Mouse (Mus musculus): ENCODE data around the gene Cyp2d22. TPM values are rescaled to one million over a fixed set of nuclear protein-coding genes. Genes with fewer than 3 reads are reported as not detected.
A peak's percentile ranks its signal among the peaks of the same experiment; 100 is the strongest.

The Cyp2d22 gene
- polyA plus RNA-seq, 1 experiment from 2014 or later = 14.9 TPM

- Histone ChIP-seq H3K9ac (ENCODE audit: low read depth, low read length) (peak overlapping the region; percentile 24; the same call in 1 of the 2 replicates), H3K4me3 (ENCODE audit: low read length) (peak overlapping the region; percentile 22; the same call in 1 of the 2 replicates), H3K4me2 (ENCODE audit: low read depth, low read length) (peak overlapping the region; percentile 60), H3K27me3 (replicated peaks; ENCODE audit: control insufficient read depth, insufficient read depth, low read length) (no peaks in the 10 kb centered on the region; the same call in 1 of the 2 replicates), H3K4me1 (ENCODE audit: control insufficient read depth, insufficient read depth, low read length) (peaks cover 27% of the 10 kb centered on the region), H3K9me3 (ENCODE audit: control insufficient read depth, low read length) (no peaks in the 10 kb centered on the region), H3K36me3 (ENCODE audit: control insufficient read depth, insufficient read depth, low read length) (no peaks in the 10 kb centered on the region), H3K27ac (ENCODE audit: low read length) (peak overlapping the region; percentile 83)
- no peak for ATAC-seq
- 40% methylated on average over 15 of the region's 15 CpGs for WGBS
These were observed 1.5 kb downstream of the Cyp2d22 start for GRCm38 (mm10) chr15:82378261-82379180.

GRCm38 (mm10) chr15:82377701-82378100 is 2.4 kb downstream of the Cyp2d22 start:
- H3K4me2 ChIP-seq (ENCODE audit: low read depth, low read length) = no peak overlapping the region
- H3K4me3 ChIP-seq (ENCODE audit: low read length) = no peak overlapping the region
- no peaks in the 10 kb centered on the region for H3K36me3 ChIP-seq (ENCODE audit: control insufficient read depth, insufficient read depth, low read length)
- H3K27me3 ChIP-seq (replicated peaks; ENCODE audit: control insufficient read depth, insufficient read depth, low read length) = no peaks in the 10 kb centered on the region; the same call in 1 of the 2 replicates
- no peak overlapping the region for H3K27ac ChIP-seq (ENCODE audit: low read length)
- H3K9ac ChIP-seq (ENCODE audit: low read depth, low read length) = 0 out of 2 replicates have a peak overlapping the region, but pooled peaks have one; percentile 29
- WGBS = 74% methylated on average over 5 of the region's 5 CpGs
- H3K9me3 ChIP-seq (ENCODE audit: control insufficient read depth, low read length) = no peaks in the 10 kb centered on the region
- ATAC-seq = no peak
- H3K4me1 ChIP-seq (ENCODE audit: control insufficient read depth, insufficient read depth, low read length) = peaks cover 27% of the 10 kb centered on the region

- no peaks in the 10 kb centered on the region; the same call in 1 of the 2 replicates for H3K27me3 ChIP-seq (replicated peaks; ENCODE audit: control insufficient read depth, insufficient read depth, low read length)
- H3K4me3 ChIP-seq (ENCODE audit: low read length) = no peak overlapping the region
- H3K4me2 ChIP-seq (ENCODE audit: low read depth, low read length) = no peak overlapping the region
- H3K9me3 ChIP-seq (ENCODE audit: control insufficient read depth, low read length) = no peaks in the 10 kb centered on the region
- 67% methylated on average over 17 of the region's 17 CpGs for WGBS
- no peaks in the 10 kb centered on the region for H3K36me3 ChIP-seq (ENCODE audit: control insufficient read depth, insufficient read depth, low read length)
- 0 out of 2 replicates have a peak overlapping the region, but pooled peaks have one; percentile 11 for H3K9ac ChIP-seq (ENCODE audit: low read depth, low read length)
- ATAC-seq = no peak
- H3K4me1 ChIP-seq (ENCODE audit: control insufficient read depth, insufficient read depth, low read length) = peaks cover 27% of the 10 kb centered on the region
- H3K27ac ChIP-seq (ENCODE audit: low read length) = peak overlapping the region; percentile 43
These were observed 3.5 kb downstream of the Cyp2d22 start for GRCm38 (mm10) chr15:82376393-82377138.

- no peak for ATAC-seq
- 85% methylated on average over 9 of the region's 9 CpGs for WGBS
- Histone ChIP-seq H3K4me2 (ENCODE audit: low read depth, low read length) (no peak overlapping the region), H3K9me3 (ENCODE audit: control insufficient read depth, low read length) (no peaks in the 10 kb centered on the region), H3K27me3 (replicated peaks; ENCODE audit: control insufficient read depth, insufficient read depth, low read length) (no peaks in the 10 kb centered on the region; the same call in 1 of the 2 replicates), H3K4me1 (ENCODE audit: control insufficient read depth, insufficient read depth, low read length) (peaks cover 26% of the 10 kb centered on the region), H3K27ac (ENCODE audit: low read length) (no peak overlapping the region), H3K9ac (ENCODE audit: low read depth, low read length) (no peak overlapping the region), H3K36me3 (ENCODE audit: control insufficient read depth, insufficient read depth, low read length) (no peaks in the 10 kb centered on the region), H3K4me3 (ENCODE audit: low read length) (no peak overlapping the region)
These were observed 4.2 kb downstream of the Cyp2d22 start for GRCm38 (mm10) chr15:82375855-82376254.

- no peaks in the 10 kb centered on the region; the same call in 1 of the 2 replicates for H3K27me3 ChIP-seq (replicated peaks; ENCODE audit: control insufficient read depth, insufficient read depth, low read length)
- no peak overlapping the region for H3K27ac ChIP-seq (ENCODE audit: low read length)
- WGBS = 88% methylated on average over 5 of the region's 5 CpGs
These were observed 5.6 kb downstream of the Cyp2d22 start for GRCm38 (mm10) chr15:82374437-82374836.

GRCm38 (mm10) chr15:82372991-82373390 is 7.1 kb downstream of the Cyp2d22 start:
- Histone ChIP-seq H3K27me3 (replicated peaks; ENCODE audit: control insufficient read depth, insufficient read depth, low read length) (no peaks in the 10 kb centered on the region; the same call in 1 of the 2 replicates), H3K9me3 (ENCODE audit: control insufficient read depth, low read length) (no peaks in the 10 kb centered on the region), H3K27ac (ENCODE audit: low read length) (no peak overlapping the region), H3K9ac (ENCODE audit: low read depth, low read length) (no peak overlapping the region), H3K36me3 (ENCODE audit: control insufficient read depth, insufficient read depth, low read length) (no peaks in the 10 kb centered on the region), H3K4me2 (ENCODE audit: low read depth, low read length) (no peak overlapping the region), H3K4me1 (ENCODE audit: control insufficient read depth, insufficient read depth, low read length) (peaks cover 8% of the 10 kb centered on the region), H3K4me3 (ENCODE audit: low read length) (no peak overlapping the region)
- no peak for ATAC-seq
- 84% methylated on average over 5 of the region's 5 CpGs for WGBS

More at GRCm38 (mm10) chr15:82374437-82374836, 5.6 kb downstream of the Cyp2d22 start:
- no peak overlapping the region for H3K4me3 ChIP-seq (ENCODE audit: low read length)
- no peaks in the 10 kb centered on the region for H3K9me3 ChIP-seq (ENCODE audit: control insufficient read depth, low read length)
- ATAC-seq = no peak
- no peaks in the 10 kb centered on the region for H3K36me3 ChIP-seq (ENCODE audit: control insufficient read depth, insufficient read depth, low read length)
- H3K4me1 ChIP-seq (ENCODE audit: control insufficient read depth, insufficient read depth, low read length) = peaks cover 17% of the 10 kb centered on the region
- no peak overlapping the region for H3K9ac ChIP-seq (ENCODE audit: low read depth, low read length)
- no peak overlapping the region for H3K4me2 ChIP-seq (ENCODE audit: low read depth, low read length)

- Histone ChIP-seq H3K4me3 (ENCODE audit: low read length) (no peak overlapping the region), H3K9me3 (ENCODE audit: control insufficient read depth, low read length) (no peaks in the 10 kb centered on the region), H3K9ac (ENCODE audit: low read depth, low read length) (no peak overlapping the region), H3K4me1 (ENCODE audit: control insufficient read depth, insufficient read depth, low read length) (0 out of 2 replicates have a peak, but pooled peaks cover 4% of the 10 kb centered on the region), H3K27me3 (replicated peaks; ENCODE audit: control insufficient read depth, insufficient read depth, low read length) (no peaks in the 10 kb centered on the region), H3K4me2 (ENCODE audit: low read depth, low read length) (no peak overlapping the region), H3K36me3 (ENCODE audit: control insufficient read depth, insufficient read depth, low read length) (no peaks in the 10 kb centered on the region), H3K27ac (ENCODE audit: low read length) (no peak overlapping the region)
- ATAC-seq = no peak
- WGBS = 86% methylated on average over 6 of the region's 6 CpGs
These were observed 7.6 kb downstream of the Cyp2d22 start for GRCm38 (mm10) chr15:82372446-82372845.

GRCm38 (mm10) chr15:82368851-82369250 is 11.2 kb downstream of the Cyp2d22 start:
- Histone ChIP-seq H3K36me3 (ENCODE audit: control insufficient read depth, insufficient read depth, low read length) (no peaks in the 10 kb centered on the region), H3K27me3 (replicated peaks; ENCODE audit: control insufficient read depth, insufficient read depth, low read length) (no peaks in the 10 kb centered on the region), H3K27ac (ENCODE audit: low read length) (no peak overlapping the region), H3K4me2 (ENCODE audit: low read depth, low read length) (no peak overlapping the region), H3K4me3 (ENCODE audit: low read length) (no peak overlapping the region), H3K9ac (ENCODE audit: low read depth, low read length) (no peak overlapping the region), H3K4me1 (ENCODE audit: control insufficient read depth, insufficient read depth, low read length) (no peaks in the 10 kb centered on the region), H3K9me3 (ENCODE audit: control insufficient read depth, low read length) (no peaks in the 10 kb centered on the region)
- WGBS = 100% methylated on average over 1 of the region's 1 CpGs
- ATAC-seq = no peak

- Histone ChIP-seq H3K4me2 (ENCODE audit: low read depth, low read length) (no peak overlapping the region), H3K9ac (ENCODE audit: low read depth, low read length) (no peak overlapping the region), H3K4me1 (ENCODE audit: control insufficient read depth, insufficient read depth, low read length) (no peaks in the 10 kb centered on the region), H3K4me3 (ENCODE audit: low read length) (no peak overlapping the region), H3K36me3 (ENCODE audit: control insufficient read depth, insufficient read depth, low read length) (no peaks in the 10 kb centered on the region), H3K27ac (ENCODE audit: low read length) (no peak overlapping the region), H3K27me3 (replicated peaks; ENCODE audit: control insufficient read depth, insufficient read depth, low read length) (no peaks in the 10 kb centered on the region), H3K9me3 (ENCODE audit: control insufficient read depth, low read length) (no peaks in the 10 kb centered on the region)
- WGBS = 91% methylated on average over 4 of the region's 4 CpGs
- no peak for ATAC-seq
These were observed 11.9 kb downstream of the Cyp2d22 start for GRCm38 (mm10) chr15:82368146-82368545.

Measured in intestine, embryonic 16.5 days (tissue).